Mouse (Mus musculus) liver, embryonic 13.5 days (tissue): Measurements from ENCODE around the gene Adcy3. TPM values are rescaled to one million over a fixed set of nuclear protein-coding genes. Genes with fewer than 3 reads are reported as not detected.

Experiments
- ATAC-seq: fragments of 200-750 bp; cut with Nextera tagmentation; 2 replicates; pipeline ENCODE4 v1.8.0; 2017; ENCODE audit warnings: low read depth, mild to moderate bottlenecking, moderate number of reproducible peaks, moderate library complexity
- DNase-seq: peaks from one replicate; pipeline ENCODE4 v3.0.0; 2022
- H3K27ac ChIP-seq: fragments of 300-500 bp; sonication (generic); 2 replicates; pipeline ENCODE4 v1.5.1; 2015; ENCODE audit warnings: moderate library complexity, mild to moderate bottlenecking, inconsistent platforms
- H3K27me3 ChIP-seq: fragments of 300-500 bp; sonication (generic); 2 replicates; pipeline ENCODE4 v1.6.1; 2015; ENCODE audit warnings: mild to moderate bottlenecking, inconsistent platforms
- H3K36me3 ChIP-seq: fragments of 300-500 bp; sonication (generic); 2 replicates; pipeline ENCODE4 v1.6.1; 2015; ENCODE audit warnings: mild to moderate bottlenecking, inconsistent platforms
- H3K4me1 ChIP-seq: fragments of 300-500 bp; sonication (generic); replicated peaks from 2 replicates; pipeline ENCODE4 v1.6.1; 2015; ENCODE audit warnings: inconsistent platforms
- H3K4me2 ChIP-seq: fragments of 300-500 bp; sonication (generic); 2 replicates; pipeline ENCODE4 v1.6.1; 2015; ENCODE audit warnings: inconsistent platforms, mild to moderate bottlenecking, moderate library complexity
- H3K4me3 ChIP-seq: fragments of 300-500 bp; sonication (generic); replicated peaks from 2 replicates; pipeline ENCODE4 v1.5.1; 2015; ENCODE audit warnings: mild to moderate bottlenecking, inconsistent platforms
- H3K9ac ChIP-seq: fragments of 300-500 bp; sonication (generic); 2 replicates; pipeline ENCODE4 v1.6.1; 2015; ENCODE audit warnings: mild to moderate bottlenecking, inconsistent platforms
- H3K9me3 ChIP-seq: fragments of 300-500 bp; sonication (generic); replicated peaks from 2 replicates; pipeline ENCODE4 v1.6.1; 2016; ENCODE audit warnings: inconsistent platforms
- WGBS: fragments of 180-500 bp; shearing (Covaris S2); methylation state at CpG from one replicate; pipeline ENCODE4 v1.1.7; 2015; ENCODE audit not compliant: insufficient replicate concordance; 5-methylcytosine and 5-hydroxymethylcytosine counted together
- polyA plus RNA-seq: library from polyadenylated mRNA; unstranded; fragments of >200 nt; fragmentation: Nextera tagmentation; extraction: Ambion mirVana; gene quantifications from 2 replicates; pipeline ENCODE4 v1.2.1, GENCODE M21; 2015

Adcy3 gene
- polyA plus RNA-seq, 1 experiment from 2014 or later: 0.82 TPM

GRCm38 (mm10) chr12:4184648-4185047, 51.7 kb downstream of the Adcy3 start:
- H3K9me3 ChIP-seq: no peaks in the 10 kb centered on the region
- 0 out of 2 replicates have a peak, but pooled peaks cover 4% of the 10 kb centered on the region for H3K4me1 ChIP-seq
- no peak overlapping the region for H3K4me3 ChIP-seq
- no peak overlapping the region for H3K27ac ChIP-seq
- WGBS: 29% methylated on average over 2 of the region's 2 CpGs
- no peak overlapping the region for H3K4me2 ChIP-seq
- no peak overlapping the region for H3K9ac ChIP-seq
- H3K27me3 ChIP-seq: no peaks in the 10 kb centered on the region
- H3K36me3 ChIP-seq: no peaks in the 10 kb centered on the region
- ATAC-seq (no peak), DNase-seq (no peak)

- Histone ChIP-seq H3K36me3 (no peaks in the 10 kb centered on the region), H3K4me1 (0 out of 2 replicates have a peak, but pooled peaks cover 10% of the 10 kb centered on the region), H3K27ac (no peak overlapping the region), H3K9ac (no peak overlapping the region), H3K4me2 (no peak overlapping the region), H3K9me3 (no peaks in the 10 kb centered on the region), H3K4me3 (no peak overlapping the region), H3K27me3 (no peaks in the 10 kb centered on the region)
- no peak for ATAC-seq
- 38% methylated on average over 14 of the region's 14 CpGs for WGBS
- DNase-seq: no peak
Measured at GRCm38 (mm10) chr12:4188171-4189059, 55.5 kb downstream of the Adcy3 start.

GRCm38 (mm10) chr12:4189060-4189447, 56.2 kb downstream of the Adcy3 start:
- DNase-seq: no peak
- no peak for ATAC-seq
- no peak overlapping the region for H3K4me2 ChIP-seq
- whole genome bisulfite sequencing: 31% methylated on average over 5 of the region's 5 CpGs
- no peaks in the 10 kb centered on the region for H3K9me3 ChIP-seq
- H3K4me3 ChIP-seq: no peak overlapping the region
- 0 out of 2 replicates have a peak, but pooled peaks cover 10% of the 10 kb centered on the region for H3K4me1 ChIP-seq
- no peaks in the 10 kb centered on the region for H3K36me3 ChIP-seq
- H3K27me3 ChIP-seq: no peaks in the 10 kb centered on the region
- no peak overlapping the region for H3K9ac ChIP-seq
- no peak overlapping the region for H3K27ac ChIP-seq

- ATAC-seq (no peak), DNase-seq (no peak)
- H3K4me1 ChIP-seq: 0 out of 2 replicates have a peak, but pooled peaks cover 10% of the 10 kb centered on the region
- H3K4me3 ChIP-seq: no peak overlapping the region
- no peaks in the 10 kb centered on the region for H3K27me3 ChIP-seq
- no peak overlapping the region for H3K27ac ChIP-seq
- H3K4me2 ChIP-seq: no peak overlapping the region
- H3K36me3 ChIP-seq: no peaks in the 10 kb centered on the region
- H3K9me3 ChIP-seq: no peaks in the 10 kb centered on the region
- no peak overlapping the region for H3K9ac ChIP-seq
- 70% methylated on average over 6 of the region's 6 CpGs for WGBS
Measured at GRCm38 (mm10) chr12:4192514-4192913, 59.6 kb downstream of the Adcy3 start.

GRCm38 (mm10) chr12:4193025-4193740, 60.3 kb downstream of the Adcy3 start:
- Histone ChIP-seq H3K27ac (no peak overlapping the region), H3K36me3 (no peaks in the 10 kb centered on the region), H3K4me2 (no peak overlapping the region), H3K4me3 (no peak overlapping the region), H3K9me3 (no peaks in the 10 kb centered on the region), H3K27me3 (no peaks in the 10 kb centered on the region), H3K4me1 (0 out of 2 replicates have a peak, but pooled peaks cover 10% of the 10 kb centered on the region), H3K9ac (no peak overlapping the region)
- 67% methylated on average over 10 of the region's 10 CpGs for WGBS
- ATAC-seq (no peak), DNase-seq (no peak)

- Histone ChIP-seq H3K27ac (no peak overlapping the region), H3K9me3 (no peaks in the 10 kb centered on the region), H3K36me3 (no peaks in the 10 kb centered on the region), H3K9ac (no peak overlapping the region), H3K4me1 (0 out of 2 replicates have a peak, but pooled peaks cover 6% of the 10 kb centered on the region), H3K4me3 (no peak overlapping the region), H3K27me3 (no peaks in the 10 kb centered on the region), H3K4me2 (no peak overlapping the region)
- WGBS: 87% methylated on average over 14 of the region's 14 CpGs
- DNase-seq (no peak), ATAC-seq (no peak)
Measured at GRCm38 (mm10) chr12:4194643-4195042, 61.7 kb downstream of the Adcy3 start.

- H3K4me3 ChIP-seq: no peak overlapping the region
- no peak overlapping the region for H3K4me2 ChIP-seq
- H3K9me3 ChIP-seq: no peaks in the 10 kb centered on the region
- no peaks in the 10 kb centered on the region for H3K4me1 ChIP-seq
- H3K27me3 ChIP-seq: no peaks in the 10 kb centered on the region
- no peak overlapping the region for H3K27ac ChIP-seq
- WGBS: 60% methylated on average over 4 of the region's 4 CpGs
- H3K36me3 ChIP-seq: no peaks in the 10 kb centered on the region
- ATAC-seq: no peak
- DNase-seq: no peak
- no peak overlapping the region for H3K9ac ChIP-seq
Measured at GRCm38 (mm10) chr12:4198702-4199101, 65.8 kb downstream of the Adcy3 start.

- no peak for ATAC-seq
Measured at GRCm38 (mm10) chr12:4199271-4199670, 66.4 kb downstream of the Adcy3 start.

GRCm38 (mm10) chr12:4201454-4202200, 68.7 kb downstream of the Adcy3 start:
- WGBS: 76% methylated on average over 13 of the region's 13 CpGs

More at GRCm38 (mm10) chr12:4199271-4199670, 66.4 kb downstream of the Adcy3 start:
- Histone ChIP-seq H3K4me2 (no peak overlapping the region), H3K27me3 (no peaks in the 10 kb centered on the region), H3K36me3 (no peaks in the 10 kb centered on the region), H3K27ac (no peak overlapping the region), H3K4me1 (no peaks in the 10 kb centered on the region), H3K4me3 (no peak overlapping the region), H3K9me3 (no peaks in the 10 kb centered on the region), H3K9ac (no peak overlapping the region)
- 81% methylated on average over 11 of the region's 11 CpGs for WGBS
- no peak for DNase-seq

GRCm38 (mm10) chr12:4202206-4202605, 69.3 kb downstream of the Adcy3 start:
- Histone ChIP-seq H3K4me3 (no peak overlapping the region), H3K36me3 (0 out of 2 replicates have a peak, but pooled peaks cover 13% of the 10 kb centered on the region), H3K9ac (no peak overlapping the region), H3K4me1 (no peaks in the 10 kb centered on the region), H3K27ac (no peak overlapping the region), H3K9me3 (no peaks in the 10 kb centered on the region), H3K27me3 (no peaks in the 10 kb centered on the region), H3K4me2 (no peak overlapping the region)
- ATAC-seq (no peak), DNase-seq (no peak)
- WGBS: 73% methylated on average over 4 of the region's 4 CpGs

More at GRCm38 (mm10) chr12:4201454-4202200, 68.7 kb downstream of the Adcy3 start:
- Histone ChIP-seq H3K36me3 (0 out of 2 replicates have a peak, but pooled peaks cover 8% of the 10 kb centered on the region), H3K4me3 (no peak overlapping the region), H3K4me2 (no peak overlapping the region), H3K9ac (no peak overlapping the region), H3K9me3 (no peaks in the 10 kb centered on the region), H3K27me3 (no peaks in the 10 kb centered on the region), H3K27ac (no peak overlapping the region), H3K4me1 (no peaks in the 10 kb centered on the region)
- ATAC-seq (no peak), DNase-seq (no peak)

- ATAC-seq (no peak), DNase-seq (no peak)
- no peak overlapping the region for H3K4me2 ChIP-seq
- H3K4me1 ChIP-seq: no peaks in the 10 kb centered on the region
- no peak overlapping the region for H3K9ac ChIP-seq
- H3K27ac ChIP-seq: no peak overlapping the region
- H3K27me3 ChIP-seq: no peaks in the 10 kb centered on the region
- H3K9me3 ChIP-seq: no peaks in the 10 kb centered on the region
- peaks cover 28% of the 10 kb centered on the region for H3K36me3 ChIP-seq
- 82% methylated on average over 11 of the region's 11 CpGs for WGBS
- no peak overlapping the region for H3K4me3 ChIP-seq
Measured at GRCm38 (mm10) chr12:4206106-4206505, 73.2 kb downstream of the Adcy3 start.
